Mouse (Mus musculus) ES-E14 (cell line): ENCODE measurements around the gene Zfp655. TPM values are rescaled to one million over a fixed set of nuclear protein-coding genes. Genes with fewer than 3 reads are reported as not detected.
"Not testable (repeated sequence)": the region's sequence is repeated elsewhere in the genome, so short reads cannot be mapped to it uniquely, and the experiment has no call there.

ENCODE experiments used
- DNase-seq: peaks from one replicate; pipeline ENCODE4 v3.0.0-alpha.2; 2013; ENCODE audit warnings: low read depth, low spot score
- H3K27ac ChIP-seq: 2 replicates; pipeline ENCODE4 v1.5.1; 2012; ENCODE audit warnings: low read depth, mild to moderate bottlenecking, low read length, moderate library complexity, mixed read lengths; ENCODE audit not compliant: poor library complexity, insufficient read depth, severe bottlenecking
- H3K36me3 ChIP-seq: 2 replicates; pipeline ENCODE4 v1.6.1; 2012; ENCODE audit warnings: mild to moderate bottlenecking, low read length, moderate library complexity, mixed read lengths; ENCODE audit not compliant: control insufficient read depth, poor library complexity, insufficient read depth, severe bottlenecking
- H3K4me1 ChIP-seq, 2 experiments: fragments of 150-350 bp in 1 of 2; sonication (generic) in 1 of 2; 2 replicates each; pipeline ENCODE4 v1.6.1; 2012; ENCODE audit warnings: low read length in 2 of 2, mild to moderate bottlenecking in 1 of 2, mixed read lengths in 1 of 2; ENCODE audit not compliant: control insufficient read depth in 2 of 2, insufficient read depth in 2 of 2, poor library complexity in 1 of 2
- H3K4me3 ChIP-seq, 2 experiments: fragments of 150-350 bp in 1 of 2; sonication (generic) in 1 of 2; 2 replicates each; pipeline ENCODE4 v1.5.1; 2012; ENCODE audit warnings: low read length in 2 of 2, low read depth in 1 of 2, mild to moderate bottlenecking in 1 of 2, mixed read lengths in 1 of 2; ENCODE audit not compliant: insufficient read depth in 1 of 2, poor library complexity in 1 of 2, severe bottlenecking in 1 of 2
- H3K9ac ChIP-seq: 2 replicates; pipeline ENCODE4 v1.6.1; 2012; ENCODE audit warnings: low read depth, mild to moderate bottlenecking, low read length, mixed read lengths; ENCODE audit not compliant: poor library complexity, insufficient read depth, severe bottlenecking
- H3K9me3 ChIP-seq: fragments of 150-350 bp; sonication (generic); 2 replicates; pipeline ENCODE4 v1.6.1; 2012; ENCODE audit warnings: low read depth, mild to moderate bottlenecking, low read length; ENCODE audit not compliant: control insufficient read depth, insufficient read depth
- CHD2 ChIP-seq: IDR thresholded peaks from 2 replicates; pipeline ENCODE4 v1.6.1; 2014; ENCODE audit warnings: mild to moderate bottlenecking, low read depth, low read length, inconsistent platforms
- HCFC1 ChIP-seq: IDR thresholded peaks from 2 replicates; pipeline ENCODE4 v1.6.1; 2012; ENCODE audit warnings: low read length, inconsistent platforms, borderline replicate concordance; ENCODE audit not compliant: insufficient read depth
- MAFK ChIP-seq: IDR thresholded peaks from 2 replicates; pipeline ENCODE4 v1.6.1; 2014; ENCODE audit warnings: mild to moderate bottlenecking, low read depth, low read length, inconsistent platforms; ENCODE audit not compliant: insufficient read depth
- ZC3H11A ChIP-seq: IDR thresholded peaks from 2 replicates; pipeline ENCODE4 v1.6.1; 2012; ENCODE audit warnings: low read depth, mild to moderate bottlenecking, inconsistent platforms, low read length, borderline replicate concordance
- ZNF384 ChIP-seq: IDR thresholded peaks from 2 replicates; pipeline ENCODE4 v1.6.1; 2012; ENCODE audit warnings: low read depth, low read length, inconsistent platforms
- in situ Hi-C, 2 experiments: fragments of 600-800 bp; cut with MboI; formaldehyde crosslinking; loops; one replicate each; pipeline ENCODE4 v1.15.1; 2025; ENCODE audit warnings: low sequenced_read_pairs in 2 of 2, inconsistent platforms in 1 of 2; ENCODE audit not compliant: unreplicated experiment in 2 of 2
- total RNA-seq: library from RNA; depleted of rRNA; stranded (reverse); fragments of 300-350 nt; gene quantifications from 2 replicates; pipeline ENCODE4 v1.2.3, GENCODE M21; 2012

Gene Zfp655
- total RNA-seq, 1 experiment, result 36.1 TPM

- Histone ChIP-seq H3K36me3 (peaks cover 27% of the 10 kb centered on the region), H3K4me3 (no peak overlapping the region), H3K4me1 (peaks cover 4 to 23% of the 10 kb centered on the region in 2 experiments; a peak in 2 of 4 replicates), H3K9ac (no peak overlapping the region), H3K9me3 (no peaks in the 10 kb centered on the region), H3K27ac (peak overlapping the region; percentile 47)
- in situ Hi-C loops, result no loop called here
- TF ChIP-seq HCFC1 (no peak), CHD2 (no peak), ZNF384 (no peak), MAFK (no peak), ZC3H11A (no peak)
- DNase-seq, result no peak
These were observed 8.7 kb upstream of the Zfp655 start for GRCm38 (mm10) chr5:145222840-145223239.

- Histone ChIP-seq H3K4me1 (peaks cover 2 to 20% of the 10 kb centered on the region in 2 experiments; a peak in 2 of 4 replicates), H3K27ac (peak overlapping the region; percentile 47; the same call in 1 of the 2 replicates), H3K9ac (no peak overlapping the region), H3K4me3 (no peak overlapping the region), H3K9me3 (no peaks in the 10 kb centered on the region), H3K36me3 (peaks cover 27% of the 10 kb centered on the region)
- DNase-seq, result no peak
- in situ Hi-C loops, result no loop called here
- TF ChIP-seq CHD2, result no peak
- no peak for TF ChIP-seq ZNF384
- no peak for TF ChIP-seq ZC3H11A
- TF ChIP-seq HCFC1, result no peak
- TF ChIP-seq MAFK, result no peak
These were observed 8.1 kb upstream of the Zfp655 start for GRCm38 (mm10) chr5:145223395-145223794.

GRCm38 (mm10) chr5:145226453-145226852, 5.1 kb upstream of the Zfp655 start:
- no peak overlapping the region for H3K4me3 ChIP-seq
- no peak overlapping the region for H3K27ac ChIP-seq
- no peak overlapping the region for H3K9ac ChIP-seq
- H3K36me3 ChIP-seq, result peaks cover 6% of the 10 kb centered on the region; the same call in 1 of the 2 replicates
- no peak for DNase-seq
- in situ Hi-C loops, result no loop called here
- TF ChIP-seq MAFK, result no peak
- TF ChIP-seq HCFC1, result no peak
- no peak for TF ChIP-seq CHD2
- TF ChIP-seq ZNF384, result no peak
- TF ChIP-seq ZC3H11A, result no peak
- H3K9me3 ChIP-seq, result no peaks in the 10 kb centered on the region
- peaks cover 0 to 8% of the 10 kb centered on the region in 2 experiments; a peak in 1 of 4 replicates for H3K4me1 ChIP-seq

GRCm38 (mm10) chr5:145229283-145229682, 2.2 kb upstream of the Zfp655 start:
- H3K4me1 ChIP-seq, in situ Hi-C loops, H3K9ac ChIP-seq, H3K4me3 ChIP-seq, H3K9me3 ChIP-seq, H3K27ac ChIP-seq, DNase-seq: not testable (repeated sequence)
- H3K36me3 ChIP-seq, result peaks cover 10% of the 10 kb centered on the region

- Histone ChIP-seq H3K9me3 (no peaks in the 10 kb centered on the region), H3K27ac (no peak overlapping the region; the same call in 1 of the 2 replicates), H3K4me3 (peak overlapping the region in 1 of 2 experiments; percentile 73; a peak in 2 of 4 replicates), H3K4me1 (peaks cover 0 to 7% of the 10 kb centered on the region in 2 experiments; a peak in 2 of 4 replicates), H3K36me3 (peaks cover 23% of the 10 kb centered on the region), H3K9ac (no peak overlapping the region)
- in situ Hi-C loops, result no loop called here
- TF ChIP-seq ZC3H11A, result no peak
- DNase-seq, result no peak
These were observed 874 bp upstream of the Zfp655 start for GRCm38 (mm10) chr5:145230641-145231040.
